Mouse (Mus musculus) activated CD4-positive, CD25-positive, alpha-beta regulatory T cell, adult 4 months (primary cell): ENCODE measurements around the gene Car6. TPM values are rescaled to one million over a fixed set of nuclear protein-coding genes. Genes with fewer than 3 reads are reported as not detected.

ENCODE experiments used
- ATAC-seq: one replicate; pipeline ENCODE4 v1.8.0; 2017
- polyA plus RNA-seq, 2 experiments: library from polyadenylated mRNA; unstranded; fragments of 100-300 nt; shearing (Covaris generic); gene quantifications; one replicate each; pipeline ENCODE4 v1.2.1; 2017

Gene Car6
- polyA plus RNA-seq, 2 experiments from 2014 or later, result not detected

- ATAC-seq, result no peak
Measured at GRCm38 (mm10) chr4:150228581-150229348, 27.6 kb upstream of the Car6 start.

- no peak for ATAC-seq
Measured at GRCm38 (mm10) chr4:150226818-150227688, 25.9 kb upstream of the Car6 start.

- no peak for ATAC-seq
Measured at GRCm38 (mm10) chr4:150225700-150226099, 24.6 kb upstream of the Car6 start.

GRCm38 (mm10) chr4:150223830-150224229 lies 22.7 kb upstream of the Car6 start:
- no peak for ATAC-seq

- no peak for ATAC-seq
Measured at GRCm38 (mm10) chr4:150221017-150221640, 20.0 kb upstream of the Car6 start.

- ATAC-seq, result no peak
Measured at GRCm38 (mm10) chr4:150220584-150220983, 19.5 kb upstream of the Car6 start.

- no peak for ATAC-seq
Measured at GRCm38 (mm10) chr4:150219501-150220292, 18.6 kb upstream of the Car6 start.

DNA sequence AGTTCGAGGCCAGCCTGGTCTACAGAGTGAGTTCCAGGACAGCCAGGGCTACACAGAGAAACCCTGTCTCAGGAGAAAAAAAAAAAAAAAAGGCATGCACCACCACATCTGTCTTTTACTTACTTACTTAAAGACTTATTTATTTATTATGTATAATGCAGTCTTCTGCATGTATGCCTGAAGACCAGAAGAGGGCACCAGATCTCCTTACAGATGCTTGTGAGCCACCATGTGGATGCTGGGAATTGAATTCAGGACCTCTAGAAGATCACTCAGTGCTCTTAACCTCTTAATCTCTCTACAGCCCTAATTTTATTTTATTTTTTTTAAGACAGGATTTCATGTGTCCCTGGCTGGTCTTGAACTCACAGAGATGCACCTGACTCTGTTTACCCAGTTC lies 16.8 kb upstream of the Car6 start:
- no peak for ATAC-seq

DNA sequence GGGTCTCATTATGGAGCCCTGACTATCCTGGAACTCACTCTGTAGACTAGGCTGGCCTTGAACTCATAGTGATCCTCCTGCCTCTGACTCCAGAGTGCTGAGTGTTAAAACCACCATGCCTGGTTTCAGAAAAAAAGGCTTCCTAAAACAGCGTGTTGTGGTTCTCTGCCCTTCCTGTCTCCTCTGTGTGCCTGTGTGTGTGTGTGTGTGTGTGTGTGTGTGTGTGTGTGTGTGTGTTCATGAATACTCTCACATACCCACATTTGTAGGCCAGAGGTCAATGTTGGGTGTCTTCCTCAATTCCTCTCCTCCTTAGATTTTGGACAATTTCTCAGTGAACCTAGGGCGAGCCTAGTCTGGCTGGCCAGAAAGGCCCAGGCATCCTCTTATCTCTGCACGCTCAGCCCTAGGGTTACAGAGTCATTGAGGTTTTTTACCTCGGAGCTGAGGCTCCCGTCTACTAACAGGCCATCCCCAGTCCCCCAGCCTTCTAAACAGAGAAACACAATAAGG lies 16.0 kb upstream of the Car6 start:
- no peak for ATAC-seq

GRCm38 (mm10) chr4:150216423-150216822 lies 15.3 kb upstream of the Car6 start:
- ATAC-seq, result no peak

- no peak for ATAC-seq
Measured at GRCm38 (mm10) chr4:150213910-150214309, 12.8 kb upstream of the Car6 start.

GRCm38 (mm10) chr4:150212553-150212971 lies 11.4 kb upstream of the Car6 start:
- no peak for ATAC-seq

- no peak for ATAC-seq
Measured at GRCm38 (mm10) chr4:150211930-150212552, 10.9 kb upstream of the Car6 start.

GRCm38 (mm10) chr4:150210306-150210705 lies 9.2 kb upstream of the Car6 start:
- ATAC-seq, result no peak

DNA sequence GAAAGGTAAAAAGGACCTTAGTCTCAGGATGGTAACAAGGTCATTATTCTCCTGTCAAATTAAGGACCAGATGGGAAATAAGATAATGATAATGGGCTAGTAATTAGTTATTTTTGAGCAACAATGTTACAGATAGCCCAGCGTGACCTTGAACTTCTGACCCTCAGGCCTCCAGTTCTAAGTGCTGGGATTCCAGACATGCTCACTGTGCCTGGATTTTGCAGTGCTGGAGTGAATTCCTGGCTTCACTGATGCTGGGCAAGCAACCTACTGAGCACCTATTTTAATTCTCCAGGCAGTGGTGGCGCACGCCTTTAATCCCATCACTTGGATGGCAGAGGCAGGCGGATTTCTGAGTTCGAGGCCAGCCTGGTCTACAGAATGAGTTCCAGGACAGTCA lies 8.6 kb upstream of the Car6 start:
- no peak for ATAC-seq

- ATAC-seq, result no peak
Measured at GRCm38 (mm10) chr4:150204877-150205276, 3.7 kb upstream of the Car6 start.

- no peak for ATAC-seq
Measured at GRCm38 (mm10) chr4:150202702-150203101, 1.6 kb upstream of the Car6 start.

DNA sequence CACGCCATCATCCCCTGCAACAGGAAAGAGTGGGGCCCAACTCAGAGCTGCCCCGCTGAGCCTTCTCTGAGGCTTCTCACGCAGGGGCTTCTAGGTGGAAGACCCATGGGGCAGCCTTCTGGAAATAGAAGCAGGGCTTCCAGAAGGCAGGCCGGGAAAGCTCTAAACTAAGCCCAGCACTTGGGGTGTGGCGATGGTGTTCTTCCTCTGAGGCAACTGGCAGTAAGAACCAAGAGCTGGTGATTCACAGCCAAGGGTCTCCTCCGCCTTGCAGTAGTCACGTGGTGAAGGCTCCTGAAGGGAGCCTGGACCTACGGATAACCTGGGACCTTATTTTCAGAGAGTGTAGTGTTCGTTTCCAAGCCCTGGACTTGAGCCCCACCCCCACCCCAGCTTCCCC lies 2.9 kb downstream of the Car6 start:
- no peak for ATAC-seq

- no peak for ATAC-seq
Measured at GRCm38 (mm10) chr4:150193915-150194314, 7.2 kb downstream of the Car6 start.

- ATAC-seq, result no peak
Measured at GRCm38 (mm10) chr4:150192199-150192598, 8.9 kb downstream of the Car6 start.

- ATAC-seq, result no peak
Measured at GRCm38 (mm10) chr4:150188236-150188635, 12.9 kb downstream of the Car6 start.

DNA sequence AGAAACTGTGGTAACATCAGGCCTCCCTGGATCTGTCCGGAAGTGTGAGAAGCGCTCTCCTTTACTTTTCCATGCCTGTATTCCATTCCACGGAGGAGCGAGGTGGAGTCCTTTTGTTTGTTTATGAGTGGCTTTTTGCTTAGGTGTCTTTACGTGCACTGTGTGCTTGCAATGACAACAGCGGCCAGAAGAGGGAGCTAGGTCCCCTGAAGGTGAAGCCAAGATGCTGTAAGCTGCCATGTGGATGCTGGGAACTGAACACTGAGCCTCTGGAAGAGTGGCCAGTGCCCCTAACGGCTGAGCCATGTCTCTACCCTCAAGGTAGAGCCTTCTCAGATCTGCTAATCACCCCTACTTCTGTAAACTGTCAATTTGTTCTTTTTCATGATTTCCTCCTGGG lies 19.8 kb downstream of the Car6 start:
- no peak for ATAC-seq
